Mouse (Mus musculus) splenic B cell, adult 2 months (primary cell): ENCODE measurements at regions not wholly inside any gene's neighbourhood (a gene's known extent, or its start where the extent isn't known, plus 50 kb on each side); places are given as distances from the start of the nearest gene placed in this dataset.

Source experiments
- DNase-seq: peaks from one replicate; pipeline ENCODE4 v3.0.0-alpha.2; 2011; ENCODE audit warnings: low read depth, low spot score
- H3K27me3 ChIP-seq: 2 replicates; pipeline ENCODE4 v1.6.1; 2012; ENCODE audit warnings: mild to moderate bottlenecking, low read length, moderate library complexity, mixed read lengths; ENCODE audit not compliant: control insufficient read depth, poor library complexity, insufficient read depth, severe bottlenecking
- H3K36me3 ChIP-seq: 2 replicates; pipeline ENCODE4 v1.6.1; 2012; ENCODE audit warnings: mild to moderate bottlenecking, low read length, moderate library complexity, mixed read lengths; ENCODE audit not compliant: control insufficient read depth, poor library complexity, insufficient read depth, severe bottlenecking

DNA sequence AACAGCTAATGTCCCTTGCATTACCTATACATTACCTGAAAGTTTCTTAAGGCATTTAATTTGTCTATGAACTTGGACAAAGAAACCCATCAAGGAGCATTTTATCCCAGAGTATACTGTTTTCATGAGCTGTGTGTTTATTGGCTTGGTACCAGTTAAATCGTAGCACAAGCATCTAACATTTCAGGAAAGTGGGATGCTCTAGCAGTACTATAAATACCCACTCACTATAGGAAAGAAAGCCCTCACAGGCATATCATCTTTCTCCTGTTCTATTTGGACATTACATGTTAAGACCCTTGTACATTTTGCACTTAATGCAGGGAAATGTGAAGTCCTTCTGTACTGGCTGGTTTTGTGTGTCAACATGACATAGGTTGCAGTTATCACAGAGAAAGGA, 163.9 kb downstream of the Ptprc start:
- DNase-seq, result no peak
- H3K27me3 ChIP-seq, result no peaks in the 10 kb centered on the region
- H3K36me3 ChIP-seq, result no peaks in the 10 kb centered on the region

DNA sequence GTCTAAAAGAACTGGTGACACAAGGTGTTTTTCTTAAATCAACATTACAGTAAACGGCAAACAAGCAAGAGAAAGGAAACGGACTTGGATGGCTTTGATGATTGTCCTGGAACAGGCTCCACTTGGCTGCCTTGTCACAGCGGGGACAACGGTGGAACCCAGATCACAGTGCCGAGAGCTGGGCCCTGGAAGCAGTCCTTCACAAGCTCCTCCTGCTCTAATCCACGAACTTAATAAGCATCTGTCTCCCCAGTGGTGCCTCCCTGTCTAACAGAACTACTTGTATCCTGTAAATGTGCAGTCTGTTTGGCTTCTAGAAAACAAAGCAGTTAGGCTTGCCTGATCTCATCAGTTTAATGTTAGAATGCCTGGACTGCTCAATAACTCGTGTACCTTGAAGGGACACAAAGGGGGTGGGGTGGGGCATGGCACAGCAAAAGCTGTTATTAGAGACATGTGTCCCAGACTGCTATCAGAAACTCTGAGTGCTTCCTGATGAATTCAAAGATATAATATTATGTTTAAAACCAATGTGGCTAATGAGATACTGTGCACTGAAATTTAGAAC, 164.5 kb downstream of the Ptprc start:
- DNase-seq, result no peak
- no peaks in the 10 kb centered on the region for H3K36me3 ChIP-seq

DNA sequence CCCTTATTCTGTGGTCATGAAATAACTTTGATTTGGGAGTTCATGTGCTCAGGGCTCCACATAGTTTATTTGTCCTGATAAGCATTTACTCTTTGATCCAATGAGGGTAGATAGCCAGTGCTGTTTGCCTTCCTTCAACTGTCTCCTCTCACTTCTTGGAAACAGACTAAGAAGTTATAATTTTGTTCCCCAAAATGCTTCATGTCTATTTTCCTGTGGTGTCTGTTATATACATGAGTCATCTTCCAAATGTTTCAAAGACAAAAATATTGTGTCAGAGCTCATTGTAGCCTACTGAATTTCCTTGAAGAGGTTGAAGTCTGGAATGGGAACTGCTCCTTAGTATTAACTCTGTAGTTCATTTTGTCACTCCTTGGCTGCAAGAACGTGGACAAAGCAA, 168.7 kb downstream of the Ptprc start:
- no peaks in the 10 kb centered on the region for H3K36me3 ChIP-seq
- DNase-seq, result no peak
- no peaks in the 10 kb centered on the region for H3K27me3 ChIP-seq

More for the DNA sequence above, 164.5 kb downstream of the Ptprc start:
- H3K27me3 ChIP-seq, result no peaks in the 10 kb centered on the region

DNA sequence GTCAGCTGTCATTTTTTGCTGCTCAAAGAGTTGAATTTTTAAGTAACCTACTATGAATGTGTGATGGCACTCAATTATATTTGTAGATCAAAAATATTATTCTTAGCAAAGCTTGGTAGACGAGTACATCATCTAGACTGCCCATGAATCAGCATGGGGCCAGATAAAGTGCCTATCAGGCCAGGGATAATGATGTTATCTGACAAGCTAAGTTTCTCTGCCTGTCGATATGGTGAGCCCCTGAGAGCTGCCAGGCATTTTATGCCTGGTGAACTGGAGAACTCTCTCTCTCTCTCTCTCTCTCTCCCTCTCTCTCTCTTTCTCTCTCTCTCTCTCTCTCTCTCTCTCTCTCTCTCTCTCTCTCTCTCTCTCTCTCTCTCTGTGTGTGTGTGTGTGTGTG, 171.2 kb downstream of the Ptprc start:
- DNase-seq, result no peak
- Histone ChIP-seq H3K36me3 (no peaks in the 10 kb centered on the region), H3K27me3 (no peaks in the 10 kb centered on the region)

DNA sequence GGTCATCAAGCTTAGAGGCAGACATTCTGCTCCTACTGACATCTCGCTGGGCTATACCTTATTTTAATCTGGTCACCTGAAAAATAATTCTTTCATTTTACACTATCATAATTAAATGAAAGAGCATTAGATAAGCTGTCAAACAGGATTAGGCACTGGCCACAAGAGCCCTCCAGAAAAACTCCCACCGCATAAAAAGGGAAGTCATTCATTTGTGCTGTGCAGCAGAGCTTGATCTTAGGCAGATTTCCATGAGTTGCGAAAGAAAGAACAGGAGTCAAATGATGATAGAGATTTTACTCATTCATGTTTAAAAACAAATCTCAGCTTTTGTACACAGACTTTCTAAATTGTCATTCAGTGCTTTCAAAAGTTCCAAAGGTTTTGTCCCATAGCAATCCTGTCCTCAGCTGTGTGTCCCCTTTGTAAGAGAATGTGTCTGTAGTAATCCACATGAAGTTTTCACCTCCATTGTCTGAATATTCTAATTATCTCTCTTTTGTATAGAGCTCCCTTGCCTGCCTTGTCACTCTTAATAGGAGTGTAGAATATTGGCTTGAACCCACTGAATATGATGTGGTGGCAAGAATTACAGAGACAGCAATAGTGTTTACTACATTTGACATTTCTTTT, 176.1 kb downstream of the Ptprc start:
- no peaks in the 10 kb centered on the region for H3K27me3 ChIP-seq
- no peaks in the 10 kb centered on the region for H3K36me3 ChIP-seq
- no peak for DNase-seq

DNA sequence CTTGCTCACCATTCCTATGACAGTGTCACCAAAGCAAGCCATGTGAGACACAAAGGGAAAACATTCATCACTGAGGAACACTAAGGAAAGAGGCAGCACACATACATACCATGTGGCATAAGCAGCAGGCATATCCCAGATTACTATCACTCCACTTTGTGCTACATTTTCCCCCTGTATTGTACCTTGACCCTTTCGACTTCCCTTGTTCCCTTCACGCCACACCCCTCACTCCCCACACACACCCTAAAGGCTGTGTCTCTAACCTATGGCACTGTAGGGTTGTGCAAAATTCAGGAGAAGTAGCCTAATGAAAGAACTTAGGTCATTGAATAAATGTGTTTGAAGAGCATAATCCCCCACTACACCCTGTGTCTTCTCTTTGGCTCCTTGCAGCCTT, 179.5 kb downstream of the Ptprc start:
- DNase-seq, result no peak
- no peaks in the 10 kb centered on the region for H3K27me3 ChIP-seq
- no peaks in the 10 kb centered on the region for H3K36me3 ChIP-seq

DNA sequence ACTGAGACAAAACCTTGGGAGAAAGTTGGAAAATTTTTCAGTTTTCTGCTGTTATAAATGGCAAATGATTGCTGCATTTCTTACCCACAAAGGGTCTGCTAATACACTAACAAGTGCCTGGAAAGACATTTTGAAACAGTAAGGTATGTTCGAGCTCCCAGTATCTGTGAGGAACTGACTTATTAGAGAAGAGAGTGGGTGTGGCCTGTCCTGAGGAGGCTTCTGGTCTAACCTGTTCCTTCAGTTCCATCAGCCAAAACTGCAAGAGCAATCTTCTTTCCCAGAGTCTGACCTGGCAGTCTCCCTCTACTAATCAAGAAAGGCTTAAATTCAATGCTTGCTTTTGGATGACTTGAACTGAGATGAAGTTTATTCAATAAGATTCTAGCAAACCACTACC, 183.6 kb downstream of the Ptprc start:
- DNase-seq, result no peak
- Histone ChIP-seq H3K27me3 (no peaks in the 10 kb centered on the region), H3K36me3 (no peaks in the 10 kb centered on the region)

DNA sequence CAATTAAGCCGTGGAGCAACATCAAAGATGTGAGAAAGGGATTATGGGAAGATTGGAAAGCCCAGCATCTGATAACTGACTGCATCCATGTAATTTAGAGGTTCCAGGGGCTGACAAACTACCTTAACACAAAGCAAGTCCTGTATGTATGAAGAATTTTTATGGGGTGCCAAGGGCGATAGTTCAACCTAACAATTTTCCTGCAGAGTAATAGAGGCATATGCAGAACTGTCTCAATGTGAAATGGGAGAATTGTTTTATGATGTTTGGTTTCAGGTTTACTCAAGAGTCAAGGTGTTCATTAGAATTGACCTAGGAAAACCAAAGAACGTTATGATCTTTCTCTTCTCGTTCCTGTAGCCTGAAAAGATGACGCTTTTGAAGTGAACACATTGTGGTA, 184.1 kb downstream of the Ptprc start:
- H3K36me3 ChIP-seq, result no peaks in the 10 kb centered on the region
- DNase-seq, result no peak
- H3K27me3 ChIP-seq, result no peaks in the 10 kb centered on the region

DNA sequence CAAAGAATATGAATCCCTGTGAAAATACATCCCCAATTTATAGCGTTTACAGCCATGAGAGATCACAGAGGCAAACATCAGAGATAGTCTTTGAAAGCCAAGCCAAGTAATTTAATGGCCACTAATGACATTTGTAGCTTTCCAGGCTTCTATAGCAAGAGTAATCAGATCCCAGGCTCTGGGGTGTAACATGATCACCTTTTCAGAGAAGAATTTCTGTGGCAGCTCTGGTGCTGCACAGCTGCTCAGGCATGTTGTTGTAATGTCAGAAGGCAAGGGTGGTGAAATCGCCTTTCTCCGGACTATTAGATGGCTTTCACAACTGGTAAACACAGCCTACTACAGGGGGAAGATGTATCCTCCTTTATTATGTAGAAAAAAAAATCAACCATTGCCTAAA, 202.1 kb downstream of the Ptprc start:
- no peaks in the 10 kb centered on the region for H3K36me3 ChIP-seq
- DNase-seq, result no peak

DNA sequence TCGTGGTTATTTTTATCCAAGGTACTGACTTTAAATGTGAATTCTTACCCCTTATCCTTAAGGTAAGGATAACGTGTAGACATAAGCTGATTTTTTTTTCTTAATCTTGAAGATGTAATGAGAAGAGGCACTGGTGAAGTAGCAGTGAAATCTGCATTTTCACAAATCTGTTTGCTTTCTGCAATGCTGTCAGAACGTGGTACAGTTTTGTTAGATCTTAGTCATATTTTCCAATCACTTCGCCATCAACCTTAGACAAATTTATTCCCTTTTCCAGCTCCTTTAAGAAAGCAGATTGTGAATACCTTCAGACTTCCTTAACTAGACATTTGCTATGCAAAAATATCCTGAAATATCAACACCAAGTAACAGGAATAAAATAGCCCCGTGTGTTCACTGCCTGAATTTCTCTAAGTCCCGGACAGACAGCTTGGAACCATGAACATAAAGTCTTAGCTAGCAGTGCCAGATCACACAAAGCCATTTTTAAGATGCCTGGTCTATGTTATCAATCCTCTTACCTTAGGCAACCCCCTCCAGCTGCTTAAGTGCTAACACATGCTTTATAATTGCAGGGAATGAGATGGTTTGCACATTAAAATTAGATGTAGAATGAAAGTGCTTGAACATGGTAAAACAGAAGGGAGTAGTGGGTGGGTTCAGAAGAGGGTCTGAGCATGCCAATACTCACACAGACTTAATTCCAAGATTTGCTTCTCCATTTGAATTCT, 202.7 kb downstream of the Ptprc start:
- no peaks in the 10 kb centered on the region for H3K36me3 ChIP-seq
- no peaks in the 10 kb centered on the region for H3K27me3 ChIP-seq
- no peak for DNase-seq

More for the DNA sequence above, 202.1 kb downstream of the Ptprc start:
- H3K27me3 ChIP-seq, result no peaks in the 10 kb centered on the region

DNA sequence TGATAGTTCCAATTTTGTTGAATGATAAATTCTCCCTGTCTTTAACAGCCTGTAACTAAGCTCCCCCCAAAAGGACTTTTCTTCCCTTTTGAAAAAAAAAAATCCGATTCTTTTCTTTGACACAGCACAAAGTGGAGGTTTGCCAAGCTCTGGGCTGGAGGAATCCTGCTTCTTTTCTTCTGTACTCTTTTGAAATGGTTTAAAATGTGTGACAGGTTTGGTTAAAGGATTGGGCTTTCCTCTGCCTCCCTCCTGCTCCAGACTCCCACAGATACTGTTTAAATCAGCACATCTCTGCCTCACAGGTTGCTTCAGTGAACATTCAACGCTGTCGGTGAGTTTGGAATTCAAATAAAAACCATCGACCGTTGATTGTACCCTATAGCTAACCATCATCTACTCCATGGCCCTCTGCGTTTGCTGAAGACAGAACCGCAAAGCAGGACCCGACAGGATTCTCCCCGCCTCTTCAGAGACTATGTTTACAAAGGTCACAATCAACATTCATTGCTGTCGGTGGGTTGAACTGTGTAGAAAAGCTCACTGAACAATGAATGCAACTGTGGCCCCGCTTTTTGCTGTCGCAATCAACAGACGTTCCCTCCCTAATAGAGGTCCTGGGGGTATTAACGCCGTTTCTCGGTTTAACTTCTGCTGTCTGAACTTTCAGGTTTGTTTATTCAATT, 209.2 kb downstream of the Ptprc start:
- DNase-seq, result no peak
- no peaks in the 10 kb centered on the region for H3K36me3 ChIP-seq
- H3K27me3 ChIP-seq, result no peaks in the 10 kb centered on the region

DNA sequence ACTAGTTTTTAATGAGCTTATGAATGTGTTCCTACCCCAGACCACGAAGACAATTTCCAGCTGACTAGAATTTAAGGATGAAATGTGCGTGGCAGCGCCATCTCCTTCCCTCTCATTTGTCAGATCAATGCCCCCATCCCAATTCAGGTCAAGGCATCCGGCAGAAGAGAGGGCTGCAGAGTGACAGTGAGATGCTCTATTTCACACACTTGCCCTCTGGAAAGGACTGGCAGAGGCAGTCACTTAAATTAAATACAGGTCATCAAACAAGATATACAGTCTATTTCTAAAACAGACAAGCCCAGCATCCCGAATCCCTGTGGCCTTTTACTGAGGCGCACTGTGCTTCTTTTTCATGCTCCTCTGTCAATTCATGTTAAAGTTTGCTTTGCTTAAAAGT, 211.9 kb downstream of the Ptprc start:
- DNase-seq, result no peak
- Histone ChIP-seq H3K27me3 (no peaks in the 10 kb centered on the region), H3K36me3 (0 out of 2 replicates have a peak, but pooled peaks cover 2% of the 10 kb centered on the region)

DNA sequence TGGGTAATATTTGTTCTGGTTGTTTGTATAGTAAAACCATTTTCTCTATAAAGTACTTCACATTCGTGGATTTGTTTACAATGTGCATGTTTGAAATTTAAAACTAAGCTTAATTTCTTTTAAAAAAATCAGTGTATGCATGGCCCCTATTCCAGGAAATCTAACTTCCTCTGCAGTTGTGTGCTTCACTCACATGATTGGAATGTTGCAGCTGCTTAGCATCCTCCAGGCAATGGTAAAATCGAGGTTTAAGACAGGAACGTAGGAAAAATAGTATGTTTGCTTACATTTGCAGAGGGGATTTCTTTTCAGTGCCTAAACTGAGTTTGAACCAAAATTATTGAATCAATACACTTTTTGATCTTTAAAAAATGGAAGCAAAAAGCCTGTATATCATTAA, 217.5 kb downstream of the Ptprc start:
- DNase-seq, result no peak
- no peaks in the 10 kb centered on the region for H3K27me3 ChIP-seq
- H3K36me3 ChIP-seq, result 0 out of 2 replicates have a peak, but pooled peaks cover 2% of the 10 kb centered on the region

DNA sequence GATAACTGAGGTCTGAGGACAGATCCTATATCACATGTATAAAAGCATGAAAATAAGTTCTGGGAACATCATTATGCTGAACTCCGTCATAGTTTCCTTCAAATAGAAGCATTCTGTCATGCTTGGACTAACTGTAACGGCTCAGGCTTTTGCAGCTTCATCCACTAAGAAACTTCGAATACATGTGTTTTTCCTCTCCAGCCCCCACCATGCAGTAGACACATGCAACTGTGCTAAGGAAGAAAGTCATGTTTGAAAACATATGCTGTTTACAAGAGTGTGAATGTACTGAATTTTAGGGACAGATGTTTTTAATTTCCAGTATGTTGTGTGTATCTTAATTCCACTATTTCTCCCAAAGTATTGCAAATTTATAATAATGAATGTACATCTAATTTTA, 219.5 kb downstream of the Ptprc start:
- H3K36me3 ChIP-seq, result 0 out of 2 replicates have a peak, but pooled peaks cover 2% of the 10 kb centered on the region
- no peaks in the 10 kb centered on the region for H3K27me3 ChIP-seq
- no peak for DNase-seq

DNA sequence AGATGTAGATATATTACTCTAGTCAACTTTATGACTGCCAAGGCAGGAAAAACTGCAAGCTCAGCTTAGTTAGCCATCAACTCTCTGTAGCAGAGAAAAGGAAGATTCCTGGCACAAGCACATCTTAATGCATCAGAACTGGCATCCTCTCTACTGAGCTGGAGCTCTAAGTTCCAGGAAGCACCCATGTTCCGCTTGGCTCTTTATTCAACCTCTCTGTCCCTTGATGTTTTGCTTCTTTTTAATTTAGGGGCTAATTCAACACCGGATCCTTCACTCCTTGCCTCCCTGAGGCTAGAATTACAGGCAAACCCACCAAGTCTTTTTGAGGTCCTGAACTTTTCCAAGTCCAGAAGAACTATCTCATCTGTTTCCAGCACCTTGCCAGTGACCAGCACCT, 220.4 kb downstream of the Ptprc start:
- H3K36me3 ChIP-seq, result no peaks in the 10 kb centered on the region
- DNase-seq, result no peak
- H3K27me3 ChIP-seq, result no peaks in the 10 kb centered on the region
